Mouse (Mus musculus) urinary bladder, postnatal 4 days (tissue): ENCODE results near the gene Lrrc49.
A peak's percentile ranks its signal among the peaks of the same experiment; 100 is the strongest.

Experiments used
- DNase-seq, 2 experiments: peaks; one replicate each; pipeline ENCODE4 v3.0.0; 2021 to 2022; ENCODE audit warnings: low spot score in 2 of 2

The Lrrc49 gene

GRCm38 (mm10) chr9:60545361-60546096 lies 142.4 kb downstream of the Lrrc49 start:
- DNase-seq, result no peak

GRCm38 (mm10) chr9:60543422-60544015 lies 144.4 kb downstream of the Lrrc49 start:
- no peak for DNase-seq

GRCm38 (mm10) chr9:60530310-60530709 lies 157.6 kb downstream of the Lrrc49 start:
- DNase-seq, result no peak

GRCm38 (mm10) chr9:60529348-60530243 lies 158.4 kb downstream of the Lrrc49 start:
- DNase-seq, result no peak

- no peak for DNase-seq
Observed at GRCm38 (mm10) chr9:60528269-60528668, 159.7 kb downstream of the Lrrc49 start.

GRCm38 (mm10) chr9:60527836-60528235 lies 160.1 kb downstream of the Lrrc49 start:
- no peak for DNase-seq

- no peak for DNase-seq
Observed at GRCm38 (mm10) chr9:60527051-60527450, 160.9 kb downstream of the Lrrc49 start.

GRCm38 (mm10) chr9:60526195-60526594 lies 161.8 kb downstream of the Lrrc49 start:
- peak in 1 of 2 experiments; percentile 19 for DNase-seq

- DNase-seq, result peak; percentile 59 to 67
Observed at GRCm38 (mm10) chr9:60521806-60522264, 166.1 kb downstream of the Lrrc49 start, which contains the start of gene Thsd4. TSS of gene Thsd4 (minus strand) at chr9:60522046.

GRCm38 (mm10) chr9:60521143-60521542 lies 166.8 kb downstream of the Lrrc49 start:
- no peak for DNase-seq

- DNase-seq, result peak in 1 of 2 experiments; percentile 40
Observed at GRCm38 (mm10) chr9:60519601-60520000, 168.4 kb downstream of the Lrrc49 start.
